Mouse (Mus musculus) midbrain, embryonic 10.5 days (tissue): ENCODE results near the gene Ilk. TPM values are rescaled to one million over a fixed set of nuclear protein-coding genes. Genes with fewer than 3 reads are reported as not detected.
"Not testable (repeated sequence)": the region's sequence is repeated elsewhere in the genome, so short reads cannot be mapped to it uniquely, and the experiment has no call there.

Experiments
- DNase-seq: peaks from one replicate; pipeline ENCODE4 v3.0.0-alpha.2; 2017; ENCODE audit warnings: low spot score
- H3K27ac ChIP-seq: fragments of 300-500 bp; sonication (generic); replicated peaks from 2 replicates; pipeline ENCODE4 v1.5.1; 2016; ENCODE audit warnings: mild to moderate bottlenecking
- H3K27me3 ChIP-seq: fragments of 300-500 bp; sonication (generic); 2 replicates; pipeline ENCODE4 v1.6.1; 2016; ENCODE audit warnings: low read depth, mild to moderate bottlenecking; ENCODE audit not compliant: poor library complexity, severe bottlenecking
- H3K36me3 ChIP-seq: fragments of 300-500 bp; sonication (generic); 2 replicates; pipeline ENCODE4 v1.6.1; 2016; ENCODE audit warnings: mild to moderate bottlenecking, moderate library complexity
- H3K4me1 ChIP-seq: fragments of 300-500 bp; sonication (generic); 2 replicates; pipeline ENCODE4 v1.6.1; 2016
- H3K4me3 ChIP-seq: fragments of 300-500 bp; sonication (generic); 2 replicates; pipeline ENCODE4 v1.5.1; 2016; ENCODE audit warnings: mild to moderate bottlenecking, moderate library complexity
- H3K9me3 ChIP-seq: fragments of 300-500 bp; sonication (generic); replicated peaks from 2 replicates; pipeline ENCODE4 v1.6.1; 2016; ENCODE audit warnings: mild to moderate bottlenecking
- WGBS: fragments of 180-500 bp; shearing (Covaris S2); methylation state at CpG from one replicate; pipeline ENCODE4 v1.1.7; 2016; 5-methylcytosine and 5-hydroxymethylcytosine counted together
- polyA plus RNA-seq: library from polyadenylated mRNA; unstranded; fragments of >200 nt; fragmentation: Nextera tagmentation; extraction: Ambion mirVana; gene quantifications from 2 replicates; pipeline ENCODE4 v1.2.1, GENCODE M21; 2016

Gene Ilk
- polyA plus RNA-seq, 1 experiment from 2014 or later = 236 TPM

DNA sequence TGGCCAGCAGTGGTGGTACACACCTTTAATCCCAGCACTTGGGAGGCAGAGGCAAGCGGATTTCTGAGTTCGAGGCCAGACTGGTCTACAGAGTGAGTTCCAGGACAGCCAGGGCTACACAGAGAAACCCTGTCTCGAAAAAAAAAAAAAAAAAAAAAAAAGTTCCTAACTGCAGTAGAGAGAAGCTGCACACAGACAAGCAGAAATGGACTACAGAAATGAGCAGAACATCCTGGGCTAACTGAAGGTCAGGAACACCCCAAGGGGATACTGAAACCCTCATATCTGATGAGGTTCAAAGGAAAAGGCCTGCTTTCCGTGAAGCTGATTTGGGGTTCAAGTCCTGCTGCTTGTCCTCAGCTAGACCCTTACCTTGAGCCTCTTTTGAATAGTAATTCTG, 928 bp upstream of the Ilk start:
- peak overlapping the region; percentile 92; the same call in 1 of the 2 replicates for H3K27ac ChIP-seq
- H3K9me3 ChIP-seq = not testable (repeated sequence)

DNA sequence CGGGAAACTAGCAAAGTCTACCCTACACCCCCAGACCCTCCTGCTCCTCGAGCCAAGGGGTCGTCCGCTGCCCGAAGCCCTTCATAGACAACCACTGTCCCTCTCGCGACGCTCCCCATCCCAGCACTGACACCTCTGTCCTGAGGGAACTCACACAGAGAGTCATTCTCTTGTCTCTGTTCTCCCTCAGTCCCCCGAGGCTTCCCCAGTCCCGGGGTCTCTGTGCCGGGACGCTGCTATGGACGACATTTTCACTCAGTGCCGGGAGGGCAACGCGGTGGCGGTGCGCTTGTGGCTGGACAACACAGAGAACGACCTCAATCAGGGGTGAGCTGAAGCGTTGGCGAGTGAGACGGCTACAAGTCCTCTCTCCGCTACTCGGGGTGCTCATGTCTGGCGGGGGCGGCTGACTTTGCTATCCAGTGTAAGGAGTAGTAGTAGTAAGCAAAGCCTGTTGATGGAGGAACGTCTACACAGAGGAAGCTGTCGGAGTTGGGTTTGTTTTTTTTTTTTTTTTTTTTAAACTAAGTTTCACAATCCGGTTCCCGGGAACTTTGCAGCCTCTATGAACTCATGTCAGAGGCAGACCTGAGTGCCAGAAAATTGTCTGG, 624 bp downstream of the Ilk start, which contains the start of gene Rrp8:
Rrp8 (minus strand) TSS at position 475 of the 611 bp plus-strand sequence.
- no peak for DNase-seq
- Histone ChIP-seq H3K4me3 (peak within 1 kb of the TSS; percentile 91), H3K27ac (peak within 1 kb of the TSS; percentile 92), H3K27me3 (no peaks in the 10 kb centered on the region), H3K36me3 (peaks cover 52% of the 10 kb centered on the region), H3K9me3 (no peaks in the 10 kb centered on the region), H3K4me1 (peaks cover 40% of the 10 kb centered on the region)
- WGBS = 2% methylated on average over 30 of the region's 30 CpGs

More for the DNA sequence above, 928 bp upstream of the Ilk start:
- H3K4me3 ChIP-seq = peak overlapping the region; percentile 91
- 66% methylated on average over 4 of the region's 4 CpGs for WGBS
- peaks cover 40% of the 10 kb centered on the region for H3K4me1 ChIP-seq
- H3K27me3 ChIP-seq, DNase-seq: not testable (repeated sequence)
- peaks cover 52% of the 10 kb centered on the region for H3K36me3 ChIP-seq

DNA sequence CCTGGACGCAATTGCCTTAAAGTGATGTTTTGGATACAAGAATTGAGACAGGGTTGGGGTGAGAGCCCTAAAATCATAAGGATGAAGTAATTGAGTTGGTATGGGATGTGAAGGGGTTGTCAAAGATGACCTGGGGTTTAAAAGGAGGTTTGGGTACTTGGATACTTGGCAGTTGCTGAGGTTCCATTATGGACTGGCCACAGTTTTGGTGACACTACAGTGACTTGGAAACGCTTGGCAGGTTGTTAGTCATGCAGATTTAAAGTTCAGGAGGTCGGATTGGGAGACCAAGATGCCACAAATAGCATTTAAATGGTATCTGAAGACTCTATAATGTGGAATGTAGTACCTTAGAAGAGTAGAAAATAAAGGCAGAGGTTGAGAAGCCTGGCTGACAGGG, 1.3 kb downstream of the Ilk start:
- Histone ChIP-seq H3K27me3 (no peaks in the 10 kb centered on the region), H3K9me3 (no peaks in the 10 kb centered on the region), H3K4me3 (peak overlapping the region; percentile 91), H3K36me3 (peaks cover 52% of the 10 kb centered on the region), H3K27ac (peak overlapping the region; percentile 92; the same call in 1 of the 2 replicates), H3K4me1 (peaks cover 40% of the 10 kb centered on the region)
- DNase-seq = no peak
- WGBS = 38% methylated on average over 3 of the region's 3 CpGs

DNA sequence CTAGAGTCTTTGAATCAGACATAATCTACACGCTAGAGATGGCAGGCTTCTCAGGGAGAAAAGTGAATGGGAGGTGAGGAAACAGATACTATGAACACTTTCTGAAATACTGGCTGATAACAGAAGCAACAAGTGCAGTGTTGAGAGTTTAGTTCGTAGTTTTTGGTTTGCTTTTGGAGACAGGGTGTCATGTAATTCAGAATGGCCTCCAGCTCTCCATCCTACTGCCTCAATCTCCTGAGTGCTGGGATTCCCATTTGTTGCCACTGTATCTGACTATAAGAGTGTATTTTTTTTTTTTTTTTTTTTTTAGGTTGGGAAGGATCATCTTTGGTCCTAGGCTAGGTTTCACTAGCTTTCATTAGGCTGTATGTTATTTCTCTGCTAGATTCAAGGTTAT, 1.9 kb downstream of the Ilk start:
- Histone ChIP-seq H3K4me3 (peak overlapping the region; percentile 91), H3K4me1 (peaks cover 46% of the 10 kb centered on the region), H3K27me3 (no peaks in the 10 kb centered on the region), H3K27ac (no peak overlapping the region), H3K36me3 (peaks cover 51% of the 10 kb centered on the region), H3K9me3 (no peaks in the 10 kb centered on the region)
- WGBS = 80% methylated on average over 2 of the region's 2 CpGs
- DNase-seq = no peak

DNA sequence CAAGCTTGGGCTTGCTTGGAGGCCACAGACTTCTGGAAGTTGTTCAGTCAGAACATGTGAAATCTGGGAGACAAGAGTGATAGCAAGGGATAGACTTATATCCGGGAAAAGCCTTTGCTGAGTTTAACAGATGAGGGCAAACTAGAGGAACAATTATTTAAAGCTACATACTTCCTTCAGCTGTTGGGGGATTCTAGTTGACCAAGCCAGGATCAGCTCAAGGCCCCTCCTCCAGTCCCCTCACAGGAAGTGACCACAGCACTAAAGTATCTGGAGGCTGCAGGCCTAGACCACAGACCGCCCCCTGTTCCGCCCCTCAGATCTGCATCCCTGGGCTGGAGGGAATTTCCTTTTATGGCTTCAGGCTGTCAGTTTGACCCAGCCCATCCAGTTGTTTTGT, 2.6 kb downstream of the Ilk start:
- Histone ChIP-seq H3K27me3 (no peaks in the 10 kb centered on the region), H3K27ac (peak overlapping the region; percentile 64; the same call in 1 of the 2 replicates), H3K4me1 (peaks cover 52% of the 10 kb centered on the region), H3K4me3 (peak overlapping the region; percentile 24; the same call in 1 of the 2 replicates), H3K9me3 (no peaks in the 10 kb centered on the region), H3K36me3 (peaks cover 44% of the 10 kb centered on the region)
- 29% methylated on average over 3 of the region's 3 CpGs for WGBS
- peak; percentile 58 for DNase-seq

DNA sequence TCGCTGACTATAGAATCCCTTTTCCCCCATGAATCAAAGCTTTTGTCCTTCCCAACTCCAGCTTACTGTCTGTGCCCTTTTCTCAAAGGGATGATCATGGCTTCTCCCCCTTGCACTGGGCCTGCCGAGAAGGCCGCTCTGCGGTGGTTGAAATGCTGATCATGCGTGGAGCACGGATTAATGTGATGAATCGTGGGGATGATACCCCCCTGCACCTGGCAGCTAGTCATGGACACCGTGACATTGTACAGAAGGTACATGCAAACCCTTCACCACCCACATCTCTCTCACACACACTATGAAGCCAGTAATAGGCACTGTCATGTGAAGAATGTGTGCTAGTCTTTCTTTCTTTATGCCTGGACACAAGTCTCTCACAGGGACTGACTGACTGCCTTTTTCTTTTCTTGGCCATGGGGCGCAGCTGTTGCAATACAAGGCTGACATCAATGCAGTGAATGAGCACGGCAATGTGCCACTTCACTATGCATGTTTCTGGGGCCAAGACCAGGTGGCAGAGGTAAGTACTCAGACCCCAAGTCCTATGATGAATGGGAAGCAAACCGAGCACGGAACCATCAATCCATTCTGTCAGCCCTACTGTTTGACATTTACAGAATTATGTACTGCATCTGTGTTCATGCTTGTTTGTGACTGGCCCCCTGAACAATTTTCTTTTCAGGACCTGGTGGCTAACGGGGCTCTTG, 3.9 kb downstream of the Ilk start:
- peaks cover 55% of the 10 kb centered on the region for H3K4me1 ChIP-seq
- no peak for DNase-seq
- no peak overlapping the region for H3K4me3 ChIP-seq
- H3K27me3 ChIP-seq = no peaks in the 10 kb centered on the region
- no peaks in the 10 kb centered on the region for H3K9me3 ChIP-seq
- 93% methylated on average over 13 of the region's 13 CpGs for WGBS
- peaks cover 33% of the 10 kb centered on the region for H3K36me3 ChIP-seq
- H3K27ac ChIP-seq = no peak overlapping the region

DNA sequence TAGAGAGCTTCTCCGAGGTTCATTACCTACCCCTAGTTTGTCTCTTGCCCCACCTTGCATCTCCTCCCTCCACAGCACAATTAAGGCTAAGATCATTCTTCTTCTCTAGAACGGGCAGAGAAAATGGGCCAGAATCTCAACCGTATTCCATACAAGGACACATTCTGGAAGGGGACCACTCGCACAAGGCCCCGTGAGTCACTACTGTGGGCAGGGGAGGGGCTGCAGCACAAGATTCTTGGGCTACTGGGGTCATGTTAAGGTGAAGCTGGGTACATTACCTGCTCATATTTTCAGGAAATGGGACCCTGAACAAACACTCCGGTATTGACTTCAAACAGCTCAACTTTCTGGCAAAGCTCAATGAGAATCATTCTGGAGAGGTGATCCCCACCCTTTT, 4.5 kb downstream of the Ilk start:
- no peak for DNase-seq
- Histone ChIP-seq H3K27me3 (no peaks in the 10 kb centered on the region), H3K27ac (no peak overlapping the region), H3K36me3 (peaks cover 33% of the 10 kb centered on the region), H3K9me3 (no peaks in the 10 kb centered on the region), H3K4me3 (no peak overlapping the region), H3K4me1 (peaks cover 49% of the 10 kb centered on the region)
- WGBS = 94% methylated on average over 6 of the region's 6 CpGs

DNA sequence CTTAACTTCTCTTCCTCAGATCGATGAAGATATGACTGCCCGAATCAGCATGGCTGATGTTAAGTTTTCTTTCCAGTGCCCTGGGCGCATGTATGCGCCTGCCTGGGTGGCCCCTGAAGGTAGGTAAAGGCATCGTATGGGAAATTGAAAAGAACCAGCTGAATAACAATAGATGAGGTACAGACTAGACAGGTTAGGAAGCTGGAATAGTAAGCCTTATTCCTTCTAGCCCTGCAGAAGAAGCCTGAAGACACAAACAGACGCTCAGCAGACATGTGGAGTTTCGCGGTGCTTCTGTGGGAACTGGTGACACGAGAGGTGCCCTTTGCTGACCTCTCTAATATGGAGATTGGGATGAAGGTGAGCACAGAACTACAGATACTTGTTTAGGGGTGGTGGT, 5.6 kb downstream of the Ilk start:
- peaks cover 47% of the 10 kb centered on the region for H3K4me1 ChIP-seq
- no peaks in the 10 kb centered on the region for H3K27me3 ChIP-seq
- no peaks in the 10 kb centered on the region for H3K9me3 ChIP-seq
- DNase-seq = no peak
- peaks cover 43% of the 10 kb centered on the region for H3K36me3 ChIP-seq
- no peak overlapping the region for H3K27ac ChIP-seq
- no peak overlapping the region for H3K4me3 ChIP-seq
- whole genome bisulfite sequencing = 92% methylated on average over 9 of the region's 9 CpGs

DNA sequence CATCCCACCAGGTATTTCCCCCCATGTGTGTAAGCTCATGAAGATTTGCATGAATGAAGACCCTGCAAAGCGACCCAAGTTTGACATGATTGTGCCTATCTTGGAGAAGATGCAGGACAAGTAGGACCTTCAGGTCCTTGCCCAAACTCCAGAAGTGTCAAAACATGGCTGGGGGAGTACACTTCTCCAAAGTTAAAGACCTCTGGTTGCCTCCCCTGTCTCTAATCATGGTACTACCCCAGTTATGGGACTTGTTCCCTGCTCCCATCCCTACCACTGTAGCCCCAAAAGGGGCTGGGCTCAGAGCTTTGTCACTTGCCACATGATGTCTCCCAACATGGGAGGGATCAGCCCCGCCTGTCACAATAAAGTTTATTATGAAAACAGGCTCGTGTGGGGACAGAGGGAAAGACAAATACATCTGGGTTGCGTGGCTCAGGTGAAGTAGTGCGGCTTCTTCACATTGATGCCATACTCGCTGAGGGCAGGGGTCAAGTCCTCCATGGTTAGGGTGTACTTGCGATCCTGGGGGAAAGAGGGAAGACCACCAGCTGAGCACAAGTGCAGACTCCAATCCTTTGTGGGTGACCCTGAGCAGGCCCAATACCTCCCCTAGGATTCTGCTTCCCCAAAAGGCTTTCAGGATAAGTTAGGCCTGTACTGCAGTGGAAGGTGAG, 6.3 kb downstream of the Ilk start:
- peaks cover 50% of the 10 kb centered on the region for H3K36me3 ChIP-seq

DNA sequence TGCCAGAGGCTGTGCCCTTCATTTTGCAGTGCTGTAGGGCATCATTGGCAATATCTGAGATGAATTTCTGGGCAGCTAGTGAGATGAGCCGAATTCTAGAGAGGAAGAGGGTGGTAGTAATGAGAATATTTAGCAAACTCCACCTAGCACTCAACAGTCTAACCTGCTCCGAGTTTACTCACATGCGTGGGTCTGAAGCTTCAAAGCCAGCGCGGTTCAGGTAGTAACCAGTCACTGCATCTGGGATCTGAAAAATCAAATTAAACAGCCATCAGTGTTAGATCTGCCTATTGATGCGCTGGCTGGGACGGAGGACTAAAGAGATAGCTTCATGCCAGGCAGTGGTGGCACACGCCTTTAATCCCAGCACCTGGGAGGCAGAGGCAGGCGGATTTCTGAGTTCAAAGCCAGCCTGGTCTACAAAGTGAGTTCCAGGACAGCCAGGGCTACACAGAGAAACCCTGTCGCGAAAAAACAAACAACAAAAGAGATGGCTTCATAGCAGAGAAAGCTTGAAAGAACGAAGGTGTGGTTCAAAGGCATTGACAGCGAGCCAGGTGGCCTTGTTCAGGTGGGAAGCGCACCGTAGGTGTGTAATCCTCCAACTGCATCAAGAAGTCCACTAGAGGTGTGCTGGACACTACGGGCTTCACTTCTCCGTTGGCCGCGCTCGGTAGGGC, 7.0 kb downstream of the Ilk start:
- peak overlapping the region; percentile 97 for H3K4me3 ChIP-seq
- DNase-seq, H3K9me3 ChIP-seq, H3K27me3 ChIP-seq: not testable (repeated sequence)
- peak overlapping the region; percentile 94 for H3K27ac ChIP-seq
- peaks cover 55% of the 10 kb centered on the region for H3K36me3 ChIP-seq
- H3K4me1 ChIP-seq = peaks cover 33% of the 10 kb centered on the region
- WGBS = 34% methylated on average over 20 of the region's 20 CpGs

More for the DNA sequence above, 6.3 kb downstream of the Ilk start:
- not testable (repeated sequence) for H3K27me3 ChIP-seq, H3K9me3 ChIP-seq, H3K27ac ChIP-seq, DNase-seq
- Histone ChIP-seq H3K4me1 (peaks cover 40% of the 10 kb centered on the region), H3K4me3 (peak overlapping the region; percentile 97)
- WGBS = 94% methylated on average over 7 of the region's 7 CpGs

DNA sequence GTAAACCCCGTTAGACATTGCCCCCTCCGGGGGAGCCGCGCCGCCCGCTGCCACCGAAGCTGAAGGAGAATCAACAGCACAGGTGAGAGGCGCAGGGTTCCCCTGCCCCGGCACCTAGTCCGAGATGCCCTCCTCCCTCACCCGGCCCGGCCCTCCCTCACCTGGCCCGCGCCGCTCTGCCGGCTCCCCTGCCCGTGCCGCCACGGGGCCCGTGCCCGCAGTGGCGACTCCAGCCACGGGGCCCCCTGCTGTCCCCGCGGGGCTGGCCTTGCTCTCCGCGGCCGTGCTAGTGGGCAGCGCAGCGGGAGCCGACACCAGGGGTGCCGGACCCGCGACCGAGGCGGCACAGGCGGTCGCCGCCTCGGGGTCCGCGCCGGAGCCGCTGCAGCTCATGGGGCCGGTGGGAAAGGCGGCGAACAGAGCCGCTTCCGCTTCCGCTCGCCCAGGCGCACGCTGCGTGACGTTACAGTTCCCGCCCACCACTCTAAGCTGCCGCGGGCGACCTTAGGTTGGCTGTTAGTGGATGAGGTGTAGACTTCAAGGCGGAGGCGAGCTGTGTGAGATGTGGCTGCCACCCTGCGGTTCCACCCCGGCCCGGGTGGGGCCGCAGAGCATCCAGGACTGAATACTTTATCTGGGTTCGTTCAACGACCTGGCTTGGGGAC, 7.7 kb downstream of the Ilk start, which contains the start of gene Taf10:
Taf10 (minus strand) TSS at position 436 of the 665 bp plus-strand sequence.
- H3K4me1 ChIP-seq = peaks cover 26% of the 10 kb centered on the region
- peak within 1 kb of the TSS; percentile 97 for H3K4me3 ChIP-seq
- no peaks in the 10 kb centered on the region for H3K27me3 ChIP-seq
- peak within 1 kb of the TSS; percentile 94 for H3K27ac ChIP-seq
- peaks cover 62% of the 10 kb centered on the region for H3K36me3 ChIP-seq
- WGBS = under 1% methylated on average over 66 of the region's 67 CpGs
- H3K9me3 ChIP-seq = no peaks in the 10 kb centered on the region
- DNase-seq = peak; percentile 90

DNA sequence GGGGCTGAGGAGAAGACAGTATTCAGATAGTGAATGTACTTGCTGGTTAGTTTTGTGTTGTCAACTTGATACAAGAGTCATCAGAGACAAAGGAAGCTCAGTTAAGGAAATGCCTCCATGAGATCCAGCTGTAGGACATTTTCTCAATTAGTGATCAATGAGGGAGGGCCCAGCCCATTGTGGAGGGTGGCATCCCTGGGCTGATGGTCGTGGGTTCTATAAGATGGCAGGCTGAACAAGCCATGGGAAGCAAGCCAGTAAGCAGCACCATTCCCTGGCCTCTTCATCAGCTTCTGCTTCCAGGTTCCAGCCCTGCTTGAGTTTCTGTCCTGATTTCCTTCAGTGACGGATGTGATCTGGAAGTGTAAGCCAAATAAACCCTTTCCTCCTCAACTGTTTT, 11.4 kb downstream of the Ilk start:
- Histone ChIP-seq H3K27me3 (no peaks in the 10 kb centered on the region), H3K27ac (no peak overlapping the region), H3K4me1 (peaks cover 35% of the 10 kb centered on the region), H3K9me3 (no peaks in the 10 kb centered on the region), H3K36me3 (peaks cover 44% of the 10 kb centered on the region), H3K4me3 (no peak overlapping the region)
- 83% methylated on average over 2 of the region's 2 CpGs for whole genome bisulfite sequencing
- DNase-seq = no peak
